Mouse (Mus musculus) hindbrain, embryonic 16.5 days (tissue): ENCODE results near the gene Zfp786. TPM values are rescaled to one million over a fixed set of nuclear protein-coding genes. Genes with fewer than 3 reads are reported as not detected.

Source experiments
- ATAC-seq: fragments of 200-750 bp; cut with Nextera tagmentation; 2 replicates; pipeline ENCODE4 v1.8.0; 2017; ENCODE audit warnings: moderate TSS enrichment, moderate library complexity
- H3K27ac ChIP-seq: fragments of 300-500 bp; sonication (generic); 2 replicates; pipeline ENCODE4 v1.5.1; 2014; ENCODE audit warnings: low read depth, mild to moderate bottlenecking, control low read depth, low read length, moderate library complexity
- H3K27me3 ChIP-seq: fragments of 300-500 bp; sonication (generic); replicated peaks from 2 replicates; pipeline ENCODE4 v1.6.1; 2014; ENCODE audit warnings: low read length; ENCODE audit not compliant: control insufficient read depth, insufficient read depth
- H3K36me3 ChIP-seq: fragments of 300-500 bp; sonication (generic); 2 replicates; pipeline ENCODE4 v1.6.1; 2014; ENCODE audit warnings: mild to moderate bottlenecking, low read length, moderate library complexity, mixed read lengths; ENCODE audit not compliant: control insufficient read depth, insufficient read depth
- H3K4me1 ChIP-seq: fragments of 300-500 bp; sonication (generic); 2 replicates; pipeline ENCODE4 v1.6.1; 2014; ENCODE audit warnings: low read depth, low read length; ENCODE audit not compliant: control insufficient read depth, insufficient read depth
- H3K4me2 ChIP-seq: fragments of 300-500 bp; sonication (generic); 2 replicates; pipeline ENCODE4 v1.6.1; 2014; ENCODE audit warnings: mild to moderate bottlenecking, low read length, control low read depth, moderate library complexity
- H3K4me3 ChIP-seq: fragments of 300-500 bp; sonication (generic); 2 replicates; pipeline ENCODE4 v1.5.1; 2014; ENCODE audit warnings: mild to moderate bottlenecking, low read length, control low read depth, moderate library complexity
- H3K9ac ChIP-seq: fragments of 300-500 bp; sonication (generic); 2 replicates; pipeline ENCODE4 v1.6.1; 2014; ENCODE audit warnings: low read depth, mild to moderate bottlenecking, control low read depth, low read length, moderate library complexity
- H3K9me3 ChIP-seq: fragments of 300-500 bp; sonication (generic); 2 replicates; pipeline ENCODE4 v1.6.1; 2014; ENCODE audit warnings: mild to moderate bottlenecking, low read length, moderate library complexity; ENCODE audit not compliant: control insufficient read depth
- WGBS: fragments of 180-500 bp; shearing (Covaris S2); extraction: QIAGEN DNeasy Blood & Tissue Kit; methylation state at CpG from one replicate; pipeline ENCODE4 v1.1.7; 2014; 5-methylcytosine and 5-hydroxymethylcytosine counted together
- polyA plus RNA-seq: library from polyadenylated mRNA; unstranded; fragments of >200 nt; fragmentation: Nextera tagmentation; extraction: Ambion mirVana; gene quantifications from 2 replicates; pipeline ENCODE4 v1.2.1, GENCODE M21; 2015

Zfp786 gene
- polyA plus RNA-seq, 1 experiment from 2014 or later: 13.9 TPM

- Histone ChIP-seq H3K4me1 (peaks cover 28% of the 10 kb centered on the region), H3K9ac (peak within 1 kb of the TSS; percentile 88), H3K27ac (peak within 1 kb of the TSS; percentile 92), H3K27me3 (no peaks in the 10 kb centered on the region), H3K36me3 (peaks cover 2% of the 10 kb centered on the region), H3K4me3 (peak within 1 kb of the TSS; percentile 93), H3K9me3 (no peaks in the 10 kb centered on the region), H3K4me2 (peak within 1 kb of the TSS; percentile 79)
- ATAC-seq: peak; percentile 99
- WGBS: under 1% methylated on average over 44 of the region's 44 CpGs
Measured at GRCm38 (mm10) chr6:47813257-47813878, 17.3 kb downstream of the Zfp786 start, which contains the start of gene Pdia4. Pdia4 (minus strand) TSS chr6:47813430.

DNA sequence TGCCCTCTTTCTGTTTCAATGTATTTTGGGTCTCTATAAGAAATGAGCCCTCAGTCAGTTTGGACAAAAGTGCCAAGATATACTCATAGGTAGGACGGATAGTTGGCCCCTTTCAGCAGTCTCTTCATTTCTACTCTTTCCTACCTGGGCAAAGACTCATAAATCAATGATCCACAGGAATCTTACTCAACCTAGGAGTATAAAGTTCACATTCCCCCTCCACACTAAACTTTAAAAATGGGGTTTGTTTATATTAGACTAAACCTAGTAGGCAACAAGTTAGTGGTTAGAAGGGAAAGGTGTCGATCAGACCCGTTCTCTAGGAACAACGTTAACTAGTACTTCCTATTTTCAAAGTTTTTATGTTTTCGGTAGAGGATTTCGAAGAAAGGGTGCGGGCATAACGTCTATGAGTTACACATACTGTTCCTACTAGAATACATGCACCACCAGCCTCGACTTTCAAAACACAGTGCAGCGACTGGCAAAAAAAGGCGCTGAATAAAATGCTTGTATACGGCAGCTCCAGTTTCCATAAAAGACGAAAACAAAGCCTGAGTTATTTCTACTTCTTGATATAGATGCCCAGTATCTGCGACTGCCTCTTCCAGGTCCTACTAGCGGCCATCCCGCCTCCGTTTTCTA, 18.3 kb downstream of the Zfp786 start:
- no peaks in the 10 kb centered on the region; the same call in 1 of the 2 replicates for H3K36me3 ChIP-seq
- no peaks in the 10 kb centered on the region for H3K9me3 ChIP-seq
- under 1% methylated on average over 17 of the region's 17 CpGs for WGBS
- H3K4me3 ChIP-seq: peak overlapping the region; percentile 93
- no peak for ATAC-seq
- peak overlapping the region; percentile 79 for H3K4me2 ChIP-seq
- peaks cover 28% of the 10 kb centered on the region for H3K4me1 ChIP-seq
- H3K27me3 ChIP-seq: no peaks in the 10 kb centered on the region
- H3K27ac ChIP-seq: peak overlapping the region; percentile 92
- peak overlapping the region; percentile 88 for H3K9ac ChIP-seq

GRCm38 (mm10) chr6:47811324-47811723, 19.3 kb downstream of the Zfp786 start:
- no peaks in the 10 kb centered on the region for H3K9me3 ChIP-seq
- peaks cover 6% of the 10 kb centered on the region for H3K36me3 ChIP-seq
- WGBS: 68% methylated on average over 5 of the region's 5 CpGs
- H3K4me1 ChIP-seq: peaks cover 28% of the 10 kb centered on the region
- peak overlapping the region; percentile 88; the same call in 1 of the 2 replicates for H3K9ac ChIP-seq
- no peak for ATAC-seq
- H3K4me3 ChIP-seq: peak overlapping the region; percentile 93
- H3K4me2 ChIP-seq: peak overlapping the region; percentile 79
- no peak overlapping the region for H3K27ac ChIP-seq
- no peaks in the 10 kb centered on the region for H3K27me3 ChIP-seq

GRCm38 (mm10) chr6:47810181-47810580, 20.5 kb downstream of the Zfp786 start:
- 77% methylated on average over 2 of the region's 2 CpGs for WGBS
- H3K4me2 ChIP-seq: peak overlapping the region; percentile 6; the same call in 1 of the 2 replicates
- no peaks in the 10 kb centered on the region for H3K27me3 ChIP-seq
- H3K9ac ChIP-seq: no peak overlapping the region
- peaks cover 15% of the 10 kb centered on the region for H3K36me3 ChIP-seq
- H3K9me3 ChIP-seq: no peaks in the 10 kb centered on the region
- no peak overlapping the region for H3K27ac ChIP-seq
- H3K4me1 ChIP-seq: peaks cover 28% of the 10 kb centered on the region
- no peak overlapping the region for H3K4me3 ChIP-seq
- no peak for ATAC-seq

DNA sequence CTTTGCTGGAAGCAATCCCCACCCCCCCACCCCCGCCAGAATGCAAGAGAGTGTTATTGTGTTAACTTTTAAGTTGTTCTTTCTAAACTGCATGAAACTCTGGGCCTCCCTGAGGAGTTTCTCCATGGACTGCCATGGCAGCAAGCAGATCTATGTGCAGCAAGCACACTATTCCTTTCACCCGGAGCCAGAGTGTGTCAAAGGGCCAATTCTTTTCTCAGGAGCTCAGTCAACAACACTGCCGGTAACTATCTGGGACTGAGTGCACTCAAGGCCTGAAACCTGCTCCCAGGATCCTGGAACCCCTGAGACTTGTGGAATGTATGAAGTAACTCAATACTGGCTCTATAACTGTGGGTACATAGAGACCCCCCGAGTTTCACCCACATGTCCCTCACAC, 21.6 kb downstream of the Zfp786 start:
- H3K27ac ChIP-seq: peak overlapping the region; percentile 63
- H3K9me3 ChIP-seq: no peaks in the 10 kb centered on the region
- ATAC-seq: no peak
- no peak overlapping the region for H3K9ac ChIP-seq
- H3K4me2 ChIP-seq: no peak overlapping the region
- peaks cover 28% of the 10 kb centered on the region for H3K4me1 ChIP-seq
- WGBS: 68% methylated on average over 4 of the region's 4 CpGs
- no peaks in the 10 kb centered on the region for H3K27me3 ChIP-seq
- H3K4me3 ChIP-seq: no peak overlapping the region
- peaks cover 23% of the 10 kb centered on the region for H3K36me3 ChIP-seq

- no peak overlapping the region for H3K9ac ChIP-seq
Measured at GRCm38 (mm10) chr6:47808545-47808944, 22.1 kb downstream of the Zfp786 start.

DNA sequence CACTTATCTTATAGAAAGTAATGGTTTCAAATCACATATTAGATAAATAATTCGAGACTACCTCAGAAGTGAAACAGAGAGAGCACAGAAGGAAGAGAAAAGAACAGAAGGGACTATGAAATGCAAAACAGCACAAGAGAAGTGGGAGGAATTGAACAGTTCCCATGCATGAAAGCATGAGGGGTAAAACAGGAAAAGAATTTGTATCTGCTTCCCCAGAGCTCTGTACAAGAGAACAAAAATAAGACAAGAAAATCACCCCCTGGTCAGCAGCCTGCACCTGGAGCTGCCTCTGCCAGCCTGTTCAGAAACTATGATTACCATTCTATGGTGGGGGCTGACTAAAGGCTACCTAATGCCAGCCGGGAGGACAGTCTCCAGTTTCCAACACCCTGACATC, 23.2 kb downstream of the Zfp786 start:
- peaks cover 35% of the 10 kb centered on the region for H3K36me3 ChIP-seq
- no peak overlapping the region for H3K9ac ChIP-seq
- no peaks in the 10 kb centered on the region for H3K9me3 ChIP-seq

More at GRCm38 (mm10) chr6:47808545-47808944, 22.1 kb downstream of the Zfp786 start:
- no peaks in the 10 kb centered on the region for H3K9me3 ChIP-seq
- H3K4me3 ChIP-seq: no peak overlapping the region
- H3K4me1 ChIP-seq: peaks cover 28% of the 10 kb centered on the region
- H3K4me2 ChIP-seq: no peak overlapping the region
- WGBS: 93% methylated on average over 5 of the region's 5 CpGs
- ATAC-seq: no peak
- peaks cover 28% of the 10 kb centered on the region for H3K36me3 ChIP-seq
- H3K27ac ChIP-seq: no peak overlapping the region
- H3K27me3 ChIP-seq: no peaks in the 10 kb centered on the region

GRCm38 (mm10) chr6:47805520-47805919, 25.1 kb downstream of the Zfp786 start:
- 71% methylated on average over 2 of the region's 2 CpGs for WGBS
- Histone ChIP-seq H3K4me1 (peaks cover 12% of the 10 kb centered on the region), H3K36me3 (peaks cover 39% of the 10 kb centered on the region), H3K9ac (no peak overlapping the region), H3K9me3 (no peaks in the 10 kb centered on the region), H3K4me2 (no peak overlapping the region), H3K4me3 (no peak overlapping the region), H3K27me3 (no peaks in the 10 kb centered on the region), H3K27ac (no peak overlapping the region)
- no peak for ATAC-seq

More for the DNA sequence above, 23.2 kb downstream of the Zfp786 start:
- ATAC-seq: no peak
- WGBS: 92% methylated on average over 2 of the region's 2 CpGs
- Histone ChIP-seq H3K27ac (no peak overlapping the region), H3K27me3 (no peaks in the 10 kb centered on the region), H3K4me1 (peaks cover 28% of the 10 kb centered on the region), H3K4me2 (no peak overlapping the region), H3K4me3 (no peak overlapping the region)

DNA sequence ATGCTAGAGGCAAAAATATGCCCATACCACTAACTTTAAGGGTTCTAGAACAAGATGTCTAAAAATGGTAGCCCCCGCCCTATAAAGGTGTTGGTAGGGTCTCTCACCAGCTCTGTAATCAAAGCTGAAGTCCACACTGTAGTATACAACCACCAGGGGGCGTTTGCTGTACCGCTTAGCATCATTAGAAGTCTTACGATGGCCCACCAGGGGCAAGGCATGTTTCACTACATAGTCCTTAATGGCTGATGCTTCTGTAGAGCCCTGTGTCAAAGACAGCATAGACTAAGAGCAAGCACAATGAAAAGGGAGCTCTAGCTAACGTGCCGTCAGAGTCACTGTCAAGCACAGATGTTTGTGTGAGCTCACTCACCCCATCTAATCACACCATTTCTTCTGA, 31.6 kb downstream of the Zfp786 start:
- no peak overlapping the region for H3K4me3 ChIP-seq
- no peaks in the 10 kb centered on the region for H3K9me3 ChIP-seq
- peak; percentile 61; the same call in 1 of the 2 replicates for ATAC-seq
- WGBS: 50% methylated on average over 6 of the region's 6 CpGs
- no peak overlapping the region for H3K27ac ChIP-seq
- no peaks in the 10 kb centered on the region for H3K27me3 ChIP-seq
- no peaks in the 10 kb centered on the region for H3K4me1 ChIP-seq
- no peak overlapping the region for H3K9ac ChIP-seq
- H3K36me3 ChIP-seq: peaks cover 60% of the 10 kb centered on the region
- H3K4me2 ChIP-seq: no peak overlapping the region
